Mouse (Mus musculus) gastrocnemius, adult 8-10 months (tissue): Measurements from ENCODE around the gene Elovl6. TPM values are rescaled to one million over a fixed set of nuclear protein-coding genes. Genes with fewer than 3 reads are reported as not detected.

Source experiments
- DNase-seq, 2 experiments: peaks; one replicate each; pipeline ENCODE4 v3.0.0; 2022; ENCODE audit warnings: low spot score in 2 of 2
- total RNA-seq, 4 experiments: library from RNA; stranded (reverse); gene quantifications; 2 replicates each; pipeline ENCODE4 v1.2.4; 2022

The Elovl6 gene
- total RNA-seq, 4 experiments from 2014 or later, result 0.19 to 0.75 (median 0.31) TPM

DNA sequence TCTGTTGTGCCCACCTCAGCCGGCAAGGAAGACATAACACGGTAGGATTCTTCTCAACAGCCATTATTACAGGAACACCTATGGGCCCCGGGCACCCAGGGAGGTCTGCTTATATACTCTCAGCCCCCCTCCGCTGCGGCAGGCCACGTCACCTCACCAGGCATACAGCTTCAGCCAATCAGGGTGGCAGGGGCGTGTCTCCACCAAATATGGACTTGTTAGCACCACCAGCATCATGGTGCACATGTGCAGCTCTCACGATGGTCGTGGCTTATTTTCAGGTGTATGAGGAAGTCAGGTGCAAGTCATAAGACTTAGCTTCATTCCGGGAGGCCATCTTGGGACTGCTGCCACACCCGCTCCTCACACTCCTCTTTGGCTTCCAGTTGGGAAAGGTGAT lies 9.3 kb downstream of the Elovl6 start:
- no peak for DNase-seq

DNA sequence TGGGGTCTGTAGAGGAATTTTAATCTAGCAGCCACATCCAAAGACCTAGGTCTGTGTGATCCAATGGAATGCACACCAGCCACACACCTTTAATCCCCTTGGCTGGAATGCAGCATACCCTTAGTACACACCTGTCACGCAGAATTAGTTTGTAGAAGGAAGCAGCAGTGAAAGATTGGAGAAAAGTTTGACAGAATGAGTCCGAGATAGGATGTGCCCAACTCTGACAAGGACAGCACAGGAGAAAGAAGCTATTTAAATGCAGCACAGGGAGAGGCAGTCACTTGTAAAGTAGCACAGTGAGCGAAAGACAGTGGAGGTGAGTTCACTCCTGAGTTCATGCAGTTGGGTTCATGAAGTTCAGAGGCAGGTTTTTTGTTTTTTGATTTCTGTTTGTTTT lies 11.2 kb downstream of the Elovl6 start:
- no peak for DNase-seq

DNA sequence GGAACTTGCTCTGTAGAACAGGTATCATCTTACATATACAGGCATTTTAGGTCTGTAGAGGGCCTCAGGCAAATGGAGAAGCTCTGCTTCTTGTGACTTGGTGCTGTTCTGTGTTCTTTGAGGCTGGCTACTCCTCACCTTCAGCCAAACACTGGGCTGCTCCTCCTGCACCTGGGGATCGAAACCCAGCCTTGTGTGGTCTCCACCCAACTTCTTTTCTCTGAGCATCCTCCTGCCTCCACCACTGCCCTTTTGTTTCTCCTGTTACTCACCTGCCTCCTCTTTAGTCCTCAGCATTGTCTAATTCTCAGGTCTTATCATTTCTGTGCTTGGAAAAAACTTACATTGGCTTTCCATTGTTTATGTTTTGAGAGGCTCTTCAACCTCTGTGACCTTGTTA lies 12.1 kb downstream of the Elovl6 start:
- DNase-seq, result no peak

DNA sequence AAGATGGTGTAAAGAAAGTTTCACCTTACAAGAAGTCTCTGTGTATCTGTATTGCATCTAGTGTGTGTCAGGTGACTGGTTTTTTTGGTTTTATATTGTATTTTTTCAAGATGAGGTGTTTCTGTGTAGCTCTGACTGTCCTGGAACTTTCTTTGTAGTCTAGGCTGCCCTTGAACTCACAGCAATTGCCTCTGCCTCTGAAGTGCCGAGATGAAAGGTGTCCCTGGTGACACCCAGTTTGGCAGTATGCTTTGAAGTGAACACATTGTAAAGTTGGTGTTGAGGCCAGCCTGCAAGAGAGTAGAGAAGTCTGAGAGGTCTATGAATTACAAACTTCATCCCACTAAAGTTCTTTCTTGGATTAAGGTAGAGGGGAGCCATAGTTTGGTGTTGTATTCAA lies 13.1 kb downstream of the Elovl6 start:
- DNase-seq, result no peak

DNA sequence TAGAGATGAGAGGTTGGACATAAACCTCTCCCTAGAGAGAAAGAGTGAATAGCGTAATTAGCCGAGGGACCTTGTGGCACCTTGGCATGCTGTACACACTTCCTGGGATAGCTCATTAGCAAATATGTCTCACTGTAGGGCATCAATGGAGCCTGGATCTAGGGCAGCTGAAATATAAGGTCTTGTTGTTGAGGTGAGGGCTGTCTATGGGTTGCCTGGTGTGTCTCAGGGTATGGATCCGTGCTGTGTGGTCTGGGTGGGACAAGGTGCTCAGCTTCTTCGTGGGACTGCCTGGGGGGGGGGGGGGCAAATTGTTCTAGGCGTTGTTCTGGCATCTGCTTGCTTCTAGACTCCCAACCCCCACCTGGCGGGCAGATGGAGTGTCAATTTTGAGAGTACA lies 13.6 kb downstream of the Elovl6 start:
- DNase-seq, result no peak

DNA sequence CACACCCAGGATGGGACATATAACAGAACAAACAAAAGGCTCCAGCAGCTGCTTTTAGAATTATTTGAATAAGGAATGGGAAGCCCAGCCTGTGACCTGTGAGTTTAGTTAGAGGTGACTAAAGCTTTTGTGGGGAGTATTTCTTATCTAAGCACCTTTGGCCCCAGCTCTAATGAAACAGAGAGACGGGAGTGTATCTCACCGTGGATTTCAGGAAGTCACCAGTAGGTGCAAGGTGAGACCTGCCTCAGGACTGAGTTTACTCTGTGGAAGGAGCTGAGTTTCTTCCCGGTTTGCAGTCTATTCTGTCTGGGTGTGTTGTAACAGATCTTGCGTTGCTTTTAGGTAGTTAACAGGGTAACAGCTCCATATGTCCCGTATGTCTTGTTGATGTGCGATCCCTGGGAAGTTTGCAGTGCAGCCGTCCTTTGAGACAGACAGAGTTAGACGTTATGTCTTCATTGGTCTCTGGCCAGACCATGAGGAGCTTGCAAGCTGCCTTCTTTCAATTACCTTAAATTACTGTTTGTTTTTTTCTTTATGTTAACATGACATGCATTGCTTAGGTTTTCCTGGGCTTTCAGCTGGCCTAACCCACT lies 15.8 kb downstream of the Elovl6 start:
- DNase-seq, result no peak

DNA sequence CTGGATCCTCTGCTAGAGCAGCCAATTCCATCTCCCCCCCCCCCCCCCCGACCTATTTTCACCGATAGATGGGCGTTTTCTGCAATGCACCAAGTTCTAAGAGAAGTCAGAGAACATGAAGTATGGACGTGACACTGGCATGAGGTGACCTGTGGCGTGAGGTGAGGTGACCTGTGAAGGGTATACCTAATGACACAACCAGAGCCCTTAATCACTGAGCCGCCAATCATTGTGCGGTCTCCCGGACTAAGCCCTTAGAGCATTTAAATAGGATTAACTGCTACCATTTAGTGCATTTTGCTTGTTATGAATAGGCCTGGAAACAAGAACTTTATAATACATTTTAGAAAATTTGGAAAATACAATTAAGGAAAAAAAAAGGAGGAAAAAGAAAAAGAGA lies 16.6 kb downstream of the Elovl6 start:
- DNase-seq, result no peak

DNA sequence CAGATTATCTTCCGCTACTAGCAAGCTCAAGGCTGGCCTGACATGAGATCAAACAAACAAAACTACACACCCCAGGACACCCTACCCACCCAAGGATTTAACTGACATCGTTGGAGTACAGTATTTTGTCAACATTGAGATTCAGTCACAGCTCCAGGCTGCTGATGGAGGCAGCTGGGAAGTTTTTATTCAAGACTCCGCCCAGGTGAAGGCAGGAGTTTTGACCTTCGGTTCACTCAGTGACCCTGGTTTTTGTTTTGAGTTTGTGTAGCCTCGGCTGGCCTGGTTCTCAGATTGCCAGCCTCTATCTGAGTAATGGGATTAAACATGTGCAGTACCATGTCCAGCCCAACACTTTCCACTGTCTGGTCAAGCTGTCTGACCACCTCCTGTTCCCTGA lies 17.4 kb downstream of the Elovl6 start:
- DNase-seq, result no peak

DNA sequence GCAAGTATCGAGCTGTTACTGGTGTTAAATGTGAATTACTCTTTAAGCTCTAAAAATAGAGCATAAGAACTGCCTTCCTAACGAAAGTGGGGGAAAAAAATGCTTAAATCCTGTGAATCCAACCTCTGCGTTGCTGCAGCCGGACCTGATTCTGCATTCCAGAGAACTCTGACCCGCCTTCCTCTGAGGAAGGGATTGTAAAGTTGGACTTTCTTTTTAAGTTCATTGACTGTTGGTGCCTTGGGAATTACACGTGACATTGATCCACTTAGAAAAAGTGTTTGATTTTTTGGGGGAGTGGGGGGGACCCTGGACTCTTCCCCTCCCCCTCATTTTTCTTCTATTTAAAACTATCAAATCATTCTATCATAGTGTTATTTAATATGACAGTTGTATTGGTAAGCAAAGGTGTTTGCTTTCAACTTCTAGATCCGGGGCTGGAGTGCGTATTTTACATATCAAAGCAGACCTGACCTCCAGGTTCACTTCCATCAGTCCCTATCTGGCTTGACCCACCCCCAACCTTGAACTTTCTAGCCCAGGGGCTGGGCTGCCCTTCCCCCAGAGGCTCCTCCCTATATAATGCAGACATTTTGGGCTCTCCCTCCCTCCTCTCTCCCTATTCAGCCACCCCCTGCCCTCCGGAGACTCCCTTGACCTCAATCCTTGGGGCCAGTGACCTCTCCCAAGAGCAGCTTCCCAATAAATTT lies 19.6 kb downstream of the Elovl6 start:
- no peak for DNase-seq

DNA sequence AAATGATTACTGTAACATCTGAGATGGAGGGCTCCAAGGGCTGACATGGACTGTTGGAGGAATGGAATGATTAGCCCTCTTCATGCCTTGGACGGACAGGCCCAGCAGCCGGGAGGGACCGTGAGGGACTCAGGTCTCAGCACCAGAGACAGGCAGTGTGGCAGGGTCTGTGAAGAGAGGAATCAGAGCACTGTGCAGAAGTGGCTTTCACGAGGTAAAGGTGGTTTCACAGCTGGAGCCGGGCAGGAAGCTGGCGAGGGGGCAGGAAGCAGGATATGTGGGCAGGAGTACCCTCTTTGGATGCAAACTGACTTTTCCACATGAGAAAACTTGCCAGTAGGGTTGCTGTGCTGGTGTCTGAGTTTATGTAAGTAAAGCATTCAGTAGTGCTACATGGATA lies 20.2 kb downstream of the Elovl6 start:
- DNase-seq, result no peak

DNA sequence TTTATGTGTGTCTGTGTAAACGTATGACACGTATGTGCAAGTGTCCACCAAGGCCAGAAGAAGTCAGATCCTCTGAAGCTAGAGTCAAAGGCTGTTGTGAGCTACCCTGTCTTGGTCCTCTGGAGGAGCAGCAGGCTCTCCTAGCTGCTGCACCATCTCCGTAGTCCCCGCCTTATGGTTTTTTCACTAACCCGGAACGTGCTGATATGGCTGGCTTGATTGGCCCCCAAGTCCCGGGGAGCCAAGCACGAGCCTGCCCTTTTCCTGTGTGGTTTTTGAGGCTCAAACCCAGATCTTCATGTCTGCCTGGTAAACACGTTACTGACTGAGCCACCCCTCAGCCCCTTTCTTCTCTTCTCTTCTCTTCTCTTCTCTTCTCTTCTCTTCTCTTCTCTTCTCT lies 21.0 kb downstream of the Elovl6 start:
- no peak for DNase-seq

DNA sequence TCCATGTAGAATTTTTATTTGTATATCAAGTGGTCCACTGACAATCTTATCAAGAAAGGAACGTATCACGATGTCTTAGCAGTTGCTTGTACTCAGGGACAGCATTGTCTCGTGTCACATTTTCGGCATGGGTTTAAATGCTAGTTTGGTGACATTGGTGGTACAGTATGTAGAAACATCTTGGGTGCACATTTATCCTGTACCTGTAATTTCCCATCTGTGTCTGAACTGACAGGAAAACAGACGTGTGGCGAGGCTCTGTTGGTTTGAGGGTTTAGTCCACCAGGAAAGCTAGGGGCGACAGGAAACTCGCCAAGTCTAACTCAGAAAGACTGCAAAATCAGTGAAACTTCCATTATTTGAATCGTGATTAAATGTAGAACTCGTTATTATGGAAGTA lies 21.5 kb downstream of the Elovl6 start:
- DNase-seq, result no peak

DNA sequence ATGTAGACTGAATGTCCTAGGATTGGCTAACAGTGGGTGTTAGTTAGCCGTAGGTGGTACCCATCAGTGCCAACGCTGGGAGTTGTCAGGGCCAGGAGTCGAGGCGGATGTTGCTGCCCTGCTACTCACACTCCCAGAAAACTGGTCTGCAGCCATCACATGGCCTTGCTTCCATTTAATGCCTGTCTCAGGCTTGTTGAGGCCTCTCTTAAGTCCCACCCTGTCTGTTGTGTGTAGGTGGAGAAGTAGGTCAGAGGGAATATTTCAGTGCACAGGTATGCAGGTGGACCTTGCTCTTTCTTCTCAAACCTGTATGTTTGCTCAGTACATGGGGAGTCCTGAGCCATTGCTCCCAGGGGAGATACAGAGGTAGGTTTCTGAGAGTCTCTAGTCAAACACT lies 22.3 kb downstream of the Elovl6 start:
- no peak for DNase-seq

DNA sequence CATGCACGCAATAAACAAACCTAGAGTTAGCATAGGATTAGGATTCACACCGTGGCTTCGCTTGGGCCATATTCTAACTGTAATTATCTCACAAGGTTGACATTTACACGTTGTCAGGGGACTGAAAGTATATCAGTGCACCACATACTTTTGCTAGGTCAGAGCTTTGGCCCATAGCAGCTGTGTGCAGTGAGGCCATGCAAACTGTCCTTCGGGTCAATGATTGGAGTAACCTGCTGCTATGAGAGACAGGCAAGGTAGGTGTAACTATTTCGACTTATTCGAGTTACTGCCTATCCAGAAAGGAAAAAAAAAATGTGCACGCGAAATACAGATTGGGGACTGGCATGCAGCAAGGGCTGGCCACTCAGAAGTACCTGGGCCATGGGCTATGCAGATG lies 24.9 kb downstream of the Elovl6 start:
- DNase-seq, result no peak

DNA sequence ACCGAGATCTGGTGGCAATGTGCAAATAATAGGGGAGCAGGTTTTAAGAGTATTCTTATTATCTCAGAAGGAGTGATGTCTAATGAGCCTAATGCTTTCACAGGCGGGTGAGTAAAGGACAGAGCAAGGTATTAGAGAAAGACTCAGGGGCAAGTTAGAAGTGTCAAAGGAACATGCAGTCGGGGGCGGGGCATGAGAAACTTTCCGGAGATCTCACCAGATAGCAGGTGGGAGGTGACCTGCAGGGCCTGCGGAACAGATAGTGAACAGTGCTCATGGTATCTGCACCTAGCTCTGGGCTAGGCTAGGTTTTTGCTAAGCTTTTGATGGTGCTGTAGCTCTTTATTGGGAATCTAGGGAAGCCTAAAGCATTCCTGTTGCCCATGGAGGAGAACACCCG lies 25.4 kb downstream of the Elovl6 start:
- no peak for DNase-seq

DNA sequence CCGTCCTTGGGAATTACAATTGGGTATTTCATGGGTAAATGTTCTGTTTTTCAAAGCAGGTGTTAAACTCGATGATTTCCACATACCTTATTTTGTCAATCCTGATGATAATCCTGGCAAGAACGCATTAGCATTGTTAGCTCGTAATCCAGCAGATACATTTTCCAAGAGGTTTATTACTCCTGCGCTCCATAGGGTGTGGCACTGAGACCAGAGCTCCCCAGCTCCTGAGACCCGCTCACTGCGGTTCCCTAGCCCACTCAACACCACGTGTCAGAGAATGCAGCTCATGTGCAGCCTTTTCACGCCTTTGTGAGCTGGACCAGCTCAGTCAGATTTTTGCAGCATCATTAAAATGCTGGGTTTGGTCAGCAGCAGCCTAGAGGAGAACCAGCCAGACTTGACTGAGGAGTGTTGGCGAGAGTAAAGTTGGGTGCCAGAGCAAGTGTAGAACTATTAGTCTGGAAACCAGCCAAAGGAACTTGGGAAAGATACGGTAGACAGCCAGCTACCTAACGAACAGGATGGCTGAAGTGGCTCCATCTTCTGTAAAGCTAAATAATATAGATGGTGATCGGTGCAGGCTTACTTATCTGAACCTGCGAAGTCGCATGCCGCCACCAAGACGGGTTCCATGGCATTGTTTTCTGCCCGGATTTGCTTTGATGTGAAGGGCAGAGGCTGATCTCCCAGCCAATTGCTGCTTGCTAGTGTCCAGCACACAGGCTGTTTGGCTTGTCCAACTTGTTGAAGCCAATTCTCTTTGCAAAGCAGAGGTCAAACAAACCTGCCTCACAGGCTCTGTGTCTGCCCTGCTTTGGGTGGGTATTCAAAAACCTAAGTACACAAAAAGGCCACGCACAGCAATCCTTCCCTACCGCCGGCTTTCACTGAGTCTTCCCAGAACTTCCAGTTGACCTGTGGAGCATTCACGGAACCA lies 26.1 kb downstream of the Elovl6 start:
- no peak for DNase-seq

DNA sequence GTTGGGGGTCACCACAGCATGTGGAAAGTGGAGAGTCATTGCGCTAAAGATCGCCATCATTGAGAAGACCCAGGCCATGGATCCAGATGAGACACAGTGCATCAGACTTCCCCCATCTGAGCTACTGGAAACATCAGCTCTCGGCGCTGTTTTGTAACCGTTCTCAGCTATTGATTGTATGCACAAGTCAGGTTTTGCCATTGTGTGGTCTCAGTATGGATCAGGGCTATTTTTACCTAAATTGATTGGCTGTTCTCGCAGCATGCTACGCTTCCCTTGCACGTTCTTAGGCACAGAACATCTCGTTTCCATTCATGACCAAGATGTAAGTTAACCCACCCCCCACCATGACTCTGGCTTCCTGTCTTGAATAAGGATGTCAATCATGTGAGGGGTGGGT lies 27.9 kb downstream of the Elovl6 start:
- DNase-seq, result no peak

DNA sequence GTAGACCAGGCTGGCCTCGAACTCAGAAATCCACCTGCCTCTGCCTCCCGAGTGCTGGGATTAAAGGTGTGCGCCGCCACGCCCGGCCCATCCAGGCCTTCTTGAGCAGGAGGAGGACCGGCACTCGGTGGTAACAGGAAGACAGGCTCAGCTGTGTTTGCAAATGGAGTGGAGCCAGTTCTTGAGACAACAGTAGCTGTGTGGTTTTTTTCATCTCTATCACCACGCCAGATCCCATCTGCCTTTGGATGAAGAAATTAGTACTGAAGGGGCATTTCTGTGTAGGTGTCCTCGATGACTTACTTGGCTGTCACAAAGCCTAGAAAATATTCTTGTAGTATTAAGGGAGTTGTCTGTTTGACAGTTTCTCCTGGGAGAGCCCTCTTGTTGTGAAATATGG lies 28.9 kb downstream of the Elovl6 start:
- DNase-seq, result no peak

DNA sequence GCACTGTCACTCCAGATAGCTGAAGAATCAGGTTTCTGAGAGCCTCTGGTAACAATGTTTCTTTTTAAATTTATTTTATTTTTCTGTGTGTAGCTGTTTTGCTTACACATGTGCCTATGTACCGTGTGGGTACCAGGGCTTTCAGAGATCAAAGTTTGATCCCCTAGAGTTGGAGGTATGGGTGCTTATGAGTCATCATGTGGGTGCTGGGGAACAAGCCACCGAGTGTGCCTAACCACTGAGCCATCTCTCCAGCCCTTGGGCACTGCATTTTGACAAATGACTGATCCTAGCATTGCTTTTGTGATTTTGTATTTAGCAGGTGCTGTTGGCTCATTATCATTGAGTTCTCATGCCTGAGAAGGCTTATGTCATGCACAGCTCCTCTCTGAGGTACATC lies 29.7 kb downstream of the Elovl6 start:
- no peak for DNase-seq

DNA sequence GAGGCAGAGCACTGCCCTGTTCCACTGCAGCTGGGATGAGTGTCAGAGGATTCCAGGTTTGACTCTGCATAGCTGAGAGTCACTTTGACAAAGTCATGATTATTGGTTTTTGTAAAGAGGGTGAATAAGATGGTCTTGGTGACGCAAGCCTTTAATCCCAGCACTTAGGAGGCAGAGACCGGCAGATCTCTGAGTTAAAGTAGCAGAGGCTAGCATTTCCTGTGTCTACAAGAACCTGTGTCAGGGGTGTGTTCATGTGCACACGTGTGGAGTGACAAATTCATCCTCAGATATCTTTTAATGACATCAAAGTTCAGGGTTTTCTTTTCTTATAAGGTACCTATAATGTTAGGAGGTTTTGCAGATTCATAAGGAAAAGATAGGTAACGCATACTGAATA lies 30.3 kb downstream of the Elovl6 start:
- DNase-seq, result no peak

DNA sequence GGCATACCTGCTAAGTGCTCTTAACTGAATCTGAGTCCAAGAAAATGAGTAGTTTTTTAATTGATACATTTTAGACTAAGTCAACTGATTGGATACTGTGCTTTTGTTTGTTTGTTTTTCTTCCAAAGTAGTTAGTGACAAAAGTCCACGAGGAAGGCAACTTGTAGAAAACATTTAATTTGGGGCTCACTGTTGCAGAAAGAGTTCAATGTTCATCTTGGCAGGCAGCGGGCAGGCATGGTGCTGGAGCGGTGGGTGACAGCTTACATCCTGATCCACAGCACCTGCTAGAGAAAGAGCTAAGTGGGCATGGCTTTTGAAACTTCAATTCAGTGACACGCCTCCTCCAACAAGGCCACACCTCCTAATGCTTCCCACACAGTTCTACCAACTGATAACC lies 31.7 kb downstream of the Elovl6 start:
- DNase-seq, result no peak

DNA sequence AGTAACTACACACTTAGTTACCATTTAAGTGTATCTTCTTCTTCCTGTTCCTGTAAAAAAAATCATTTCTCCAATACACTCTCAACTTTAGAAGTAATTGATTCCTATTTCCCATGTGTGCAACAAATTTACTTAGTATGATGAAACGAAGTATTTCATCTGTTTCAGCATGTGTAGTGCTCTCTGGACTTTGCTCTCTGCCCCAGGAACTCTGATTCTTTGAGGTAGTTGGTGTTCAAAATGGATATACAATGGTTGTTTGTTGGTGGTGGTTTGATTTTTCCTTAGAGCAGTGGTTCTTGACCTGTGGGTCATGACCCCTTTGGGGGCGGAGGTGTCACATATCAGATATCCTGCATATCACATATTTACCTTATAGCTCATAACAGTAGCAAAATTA lies 32.7 kb downstream of the Elovl6 start:
- no peak for DNase-seq

DNA sequence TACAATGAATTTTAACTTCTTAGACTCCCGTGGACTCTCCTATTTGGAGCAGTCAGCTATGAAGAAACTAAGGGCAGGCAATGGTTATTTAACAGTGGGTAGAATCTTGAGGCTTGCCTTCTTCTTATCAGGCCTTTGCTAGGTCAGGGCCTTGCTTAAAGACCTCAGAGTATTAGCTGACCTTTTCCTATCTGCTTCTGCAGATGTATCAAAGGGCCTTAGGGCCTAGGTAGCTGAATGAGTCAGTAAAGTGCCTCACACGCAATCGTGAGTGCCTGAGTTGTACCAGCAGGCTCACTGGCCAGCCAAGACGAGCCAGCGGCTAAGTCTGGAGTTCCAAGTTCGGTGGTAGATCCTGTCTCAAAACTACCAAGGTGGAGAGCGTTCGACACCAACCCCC lies 33.3 kb downstream of the Elovl6 start:
- no peak for DNase-seq
